Mouse (Mus musculus) forebrain, embryonic 15.5 days (tissue): ENCODE data around the gene Mgst3. TPM values are rescaled to one million over a fixed set of nuclear protein-coding genes. Genes with fewer than 3 reads are reported as not detected.
A peak's percentile ranks its signal among the peaks of the same experiment; 100 is the strongest.

Experiments used
- ATAC-seq: fragments of 200-750 bp; cut with Nextera tagmentation; replicated peaks from 2 replicates; pipeline ENCODE4 v1.8.0; 2017; ENCODE audit warnings: mild to moderate bottlenecking, moderate TSS enrichment, moderate library complexity
- H3K27ac ChIP-seq: fragments of 300-500 bp; sonication (generic); replicated peaks from 2 replicates; pipeline ENCODE4 v1.5.1; 2015; ENCODE audit warnings: mild to moderate bottlenecking, inconsistent platforms
- H3K27me3 ChIP-seq: fragments of 300-500 bp; sonication (generic); 2 replicates; pipeline ENCODE4 v1.6.1; 2015; ENCODE audit warnings: inconsistent platforms
- H3K36me3 ChIP-seq: fragments of 300-500 bp; sonication (generic); 2 replicates; pipeline ENCODE4 v1.6.1; 2015; ENCODE audit warnings: mild to moderate bottlenecking, inconsistent platforms
- H3K4me1 ChIP-seq: fragments of 300-500 bp; sonication (generic); 2 replicates; pipeline ENCODE4 v1.6.1; 2015; ENCODE audit warnings: inconsistent platforms
- H3K4me2 ChIP-seq: fragments of 300-500 bp; sonication (generic); replicated peaks from 2 replicates; pipeline ENCODE4 v1.6.1; 2015; ENCODE audit warnings: mild to moderate bottlenecking, inconsistent platforms
- H3K4me3 ChIP-seq: fragments of 300-500 bp; sonication (generic); 2 replicates; pipeline ENCODE4 v1.5.1; 2015; ENCODE audit warnings: mild to moderate bottlenecking, inconsistent platforms
- H3K9ac ChIP-seq: fragments of 300-500 bp; sonication (generic); replicated peaks from 2 replicates; pipeline ENCODE4 v1.6.1; 2015; ENCODE audit warnings: mild to moderate bottlenecking, inconsistent platforms
- H3K9me3 ChIP-seq: fragments of 300-500 bp; sonication (generic); 2 replicates; pipeline ENCODE4 v1.6.1; 2016; ENCODE audit warnings: inconsistent platforms
- WGBS: fragments of 180-500 bp; shearing (Covaris S2); methylation state at CpG from one replicate; pipeline ENCODE4 v1.1.7; 2015; ENCODE audit warnings: mixed read lengths; 5-methylcytosine and 5-hydroxymethylcytosine counted together
- polyA plus RNA-seq: library from polyadenylated mRNA; unstranded; fragments of >200 nt; fragmentation: Nextera tagmentation; extraction: Ambion mirVana; gene quantifications from 2 replicates; pipeline ENCODE4 v1.2.1, GENCODE M21; 2015

Gene Mgst3
- polyA plus RNA-seq: 95.3 and 98.6 TPM in 2 replicates

DNA sequence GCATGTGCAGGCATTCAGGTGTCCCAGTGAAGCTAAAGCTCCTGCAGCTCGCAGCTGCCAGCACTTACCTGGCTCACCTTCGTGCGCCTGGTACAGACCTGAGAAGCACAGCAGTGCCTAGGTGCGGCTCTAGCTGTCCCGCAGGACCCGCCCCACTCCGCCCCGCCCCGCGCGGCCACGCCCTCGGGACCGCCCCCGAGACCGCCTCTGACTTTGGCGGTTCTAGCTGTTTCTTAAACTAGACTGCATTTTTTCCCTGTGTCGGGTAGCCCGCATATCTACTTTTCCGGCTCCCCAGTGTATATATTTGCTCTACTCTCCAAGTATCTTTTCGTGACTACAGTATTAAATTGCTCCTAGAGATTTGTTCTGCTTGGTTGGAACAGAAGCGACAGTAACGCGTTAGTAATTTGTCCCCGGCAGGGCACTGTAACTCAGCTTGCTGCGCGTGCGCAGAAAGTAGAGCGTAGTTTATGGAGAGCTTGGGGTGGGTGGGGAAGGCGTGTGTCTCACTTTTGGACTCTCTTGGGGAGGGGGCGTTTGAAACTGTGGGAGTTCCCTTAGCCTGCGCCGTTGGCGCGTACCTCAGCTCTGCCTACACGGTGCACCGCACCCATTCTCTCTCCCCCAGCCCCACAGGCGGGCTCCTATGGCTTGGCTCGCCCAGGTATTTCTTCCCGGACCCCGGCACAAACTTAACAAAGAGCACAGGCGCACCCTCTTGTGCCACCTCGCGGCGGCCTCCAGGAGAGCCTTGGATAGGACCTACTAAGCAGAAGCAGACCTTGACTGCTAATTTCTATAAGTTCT, at the start of gene Mgst3:
Gene Mgst3, minus strand, starts transcription at position 159 of the 810 bp plus-strand sequence.
- peak within 1 kb of the TSS; percentile 84 for H3K27ac ChIP-seq
- H3K4me3 ChIP-seq: peak within 1 kb of the TSS; percentile 64
- peak; percentile 96 for ATAC-seq
- peak within 1 kb of the TSS; percentile 54 for H3K9ac ChIP-seq
- peak within 1 kb of the TSS; percentile 80 for H3K4me2 ChIP-seq
- no peaks in the 10 kb centered on the region for H3K9me3 ChIP-seq
- H3K36me3 ChIP-seq: no peaks in the 10 kb centered on the region
- H3K4me1 ChIP-seq: peaks cover 17% of the 10 kb centered on the region
- WGBS: under 1% methylated on average over 45 of the region's 45 CpGs
- H3K27me3 ChIP-seq: no peaks in the 10 kb centered on the region

DNA sequence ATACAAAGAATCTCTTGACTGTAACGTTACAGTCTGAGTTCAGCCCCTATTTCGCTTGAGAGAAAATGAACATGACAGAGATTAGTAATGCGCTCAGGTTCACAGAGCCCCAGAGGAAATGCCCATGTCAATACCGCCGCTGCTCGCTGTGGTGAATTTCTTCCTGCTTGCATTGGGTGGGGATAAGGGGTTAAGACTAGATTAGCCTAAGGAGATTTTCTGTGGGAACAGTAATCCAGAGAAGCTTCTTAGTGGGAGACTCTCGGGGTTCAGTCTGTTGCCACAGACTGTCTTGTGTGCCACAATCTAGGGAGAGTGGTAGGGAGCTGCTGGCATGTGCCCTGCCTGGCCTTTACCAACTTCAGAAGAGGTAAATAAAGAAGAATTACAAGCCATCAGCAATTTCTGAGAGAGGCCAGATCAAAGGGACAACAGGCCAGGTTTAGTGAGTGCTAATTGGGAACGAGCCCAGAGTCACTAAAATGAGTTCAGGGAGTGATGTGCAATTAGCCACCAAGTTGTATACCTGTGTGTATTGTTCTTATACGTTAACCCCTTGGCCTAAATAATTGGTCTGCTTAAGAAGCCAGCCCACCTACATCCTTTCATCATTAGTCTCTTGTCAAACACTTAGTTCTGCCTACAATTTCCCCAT, 44.7 kb upstream of the Mgst3 start:
- Histone ChIP-seq H3K9me3 (no peaks in the 10 kb centered on the region), H3K4me2 (no peak overlapping the region), H3K27me3 (no peaks in the 10 kb centered on the region), H3K9ac (no peak overlapping the region), H3K36me3 (no peaks in the 10 kb centered on the region), H3K27ac (no peak overlapping the region), H3K4me1 (no peaks in the 10 kb centered on the region), H3K4me3 (no peak overlapping the region)
- no peak for ATAC-seq
- 50% methylated on average over 9 of the region's 9 CpGs for WGBS

DNA sequence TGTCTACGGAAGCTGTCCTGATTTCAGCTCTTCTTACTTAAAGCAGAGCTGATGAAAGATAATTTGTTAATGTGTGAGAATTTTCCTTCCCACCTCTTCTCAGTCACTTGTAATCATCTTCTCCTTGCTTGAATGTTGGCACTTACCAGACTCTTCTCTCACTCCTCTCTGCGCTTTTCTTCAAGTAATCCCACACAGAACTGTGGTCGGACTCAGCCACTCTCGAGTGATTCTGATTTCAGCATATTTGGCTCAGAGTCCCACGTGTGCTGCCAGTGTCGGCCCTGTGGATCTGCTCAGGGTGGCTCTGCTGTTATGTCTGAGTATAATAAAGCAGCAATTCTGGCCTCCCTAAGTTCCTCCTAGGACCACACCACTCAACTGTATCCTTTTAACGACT, 43.5 kb upstream of the Mgst3 start:
- 68% methylated on average over 7 of the region's 7 CpGs for WGBS
- Histone ChIP-seq H3K4me2 (no peak overlapping the region), H3K36me3 (no peaks in the 10 kb centered on the region), H3K27me3 (no peaks in the 10 kb centered on the region), H3K9me3 (no peaks in the 10 kb centered on the region), H3K4me1 (no peaks in the 10 kb centered on the region), H3K9ac (no peak overlapping the region), H3K4me3 (no peak overlapping the region), H3K27ac (no peak overlapping the region)
- no peak for ATAC-seq

GRCm38 (mm10) chr1:167436186-167436975, 42.7 kb upstream of the Mgst3 start:
- no peak overlapping the region for H3K4me2 ChIP-seq
- ATAC-seq: no peak
- no peaks in the 10 kb centered on the region for H3K36me3 ChIP-seq
- WGBS: 87% methylated on average over 7 of the region's 7 CpGs
- H3K9me3 ChIP-seq: no peaks in the 10 kb centered on the region
- no peak overlapping the region for H3K9ac ChIP-seq
- no peaks in the 10 kb centered on the region for H3K27me3 ChIP-seq
- no peak overlapping the region for H3K27ac ChIP-seq
- H3K4me1 ChIP-seq: no peaks in the 10 kb centered on the region
- H3K4me3 ChIP-seq: no peak overlapping the region

GRCm38 (mm10) chr1:167434931-167435330, 41.3 kb upstream of the Mgst3 start:
- ATAC-seq: no peak
- no peaks in the 10 kb centered on the region for H3K27me3 ChIP-seq
- H3K36me3 ChIP-seq: no peaks in the 10 kb centered on the region
- no peak overlapping the region for H3K27ac ChIP-seq
- H3K9me3 ChIP-seq: no peaks in the 10 kb centered on the region
- 78% methylated on average over 4 of the region's 4 CpGs for WGBS
- no peak overlapping the region for H3K9ac ChIP-seq
- H3K4me1 ChIP-seq: no peaks in the 10 kb centered on the region
- no peak overlapping the region for H3K4me3 ChIP-seq
- no peak overlapping the region for H3K4me2 ChIP-seq

- Histone ChIP-seq H3K9ac (no peak overlapping the region), H3K4me1 (no peaks in the 10 kb centered on the region), H3K27ac (no peak overlapping the region), H3K4me3 (no peak overlapping the region), H3K4me2 (no peak overlapping the region), H3K36me3 (no peaks in the 10 kb centered on the region), H3K9me3 (no peaks in the 10 kb centered on the region), H3K27me3 (no peaks in the 10 kb centered on the region)
- ATAC-seq: no peak
- 68% methylated on average over 9 of the region's 9 CpGs for WGBS
Measured at GRCm38 (mm10) chr1:167430976-167431676, 37.5 kb upstream of the Mgst3 start.

GRCm38 (mm10) chr1:167426681-167427080, 33.0 kb upstream of the Mgst3 start:
- no peaks in the 10 kb centered on the region for H3K36me3 ChIP-seq
- no peaks in the 10 kb centered on the region for H3K4me1 ChIP-seq
- H3K4me3 ChIP-seq: no peak overlapping the region
- no peak overlapping the region for H3K27ac ChIP-seq
- no peaks in the 10 kb centered on the region for H3K9me3 ChIP-seq
- no peak overlapping the region for H3K9ac ChIP-seq
- 87% methylated on average over 7 of the region's 7 CpGs for WGBS
- H3K4me2 ChIP-seq: no peak overlapping the region
- ATAC-seq: no peak
- H3K27me3 ChIP-seq: no peaks in the 10 kb centered on the region

- WGBS: 93% methylated on average over 5 of the region's 5 CpGs
- H3K4me3 ChIP-seq: no peak overlapping the region
Measured at GRCm38 (mm10) chr1:167425572-167425971, 31.9 kb upstream of the Mgst3 start.

GRCm38 (mm10) chr1:167422501-167423240, 29.0 kb upstream of the Mgst3 start:
- H3K4me3 ChIP-seq: no peak overlapping the region
- no peak overlapping the region for H3K9ac ChIP-seq
- H3K9me3 ChIP-seq: no peaks in the 10 kb centered on the region
- H3K36me3 ChIP-seq: no peaks in the 10 kb centered on the region
- 75% methylated on average over 11 of the region's 11 CpGs for WGBS
- no peaks in the 10 kb centered on the region for H3K4me1 ChIP-seq
- no peak overlapping the region for H3K4me2 ChIP-seq
- H3K27ac ChIP-seq: no peak overlapping the region
- H3K27me3 ChIP-seq: no peaks in the 10 kb centered on the region
- ATAC-seq: no peak

More at GRCm38 (mm10) chr1:167425572-167425971, 31.9 kb upstream of the Mgst3 start:
- Histone ChIP-seq H3K4me1 (no peaks in the 10 kb centered on the region), H3K27me3 (no peaks in the 10 kb centered on the region), H3K27ac (no peak overlapping the region), H3K4me2 (no peak overlapping the region), H3K9me3 (no peaks in the 10 kb centered on the region), H3K36me3 (no peaks in the 10 kb centered on the region), H3K9ac (no peak overlapping the region)
- ATAC-seq: no peak

GRCm38 (mm10) chr1:167414846-167415245, 21.2 kb upstream of the Mgst3 start:
- H3K9ac ChIP-seq: no peak overlapping the region
- 0 out of 2 replicates have a peak, but pooled peaks cover 5% of the 10 kb centered on the region for H3K27me3 ChIP-seq
- peak; percentile 38; the same call in 1 of the 2 replicates for ATAC-seq
- H3K36me3 ChIP-seq: no peaks in the 10 kb centered on the region
- no peaks in the 10 kb centered on the region for H3K9me3 ChIP-seq
- H3K27ac ChIP-seq: no peak overlapping the region
- H3K4me1 ChIP-seq: no peaks in the 10 kb centered on the region
- 2% methylated on average over 7 of the region's 7 CpGs for WGBS
- H3K4me3 ChIP-seq: no peak overlapping the region
- no peak overlapping the region for H3K4me2 ChIP-seq
